In genomic region chr2:77176413-77176812, GRCm38 (mm10) we compare ENCODE assay signal across 9 mouse cellular contexts. TPM values are rescaled to one million over a fixed set of nuclear protein-coding genes. Genes with fewer than 3 reads are reported as not detected.
A peak's percentile ranks its signal among the peaks of the same experiment; 100 is the strongest.
DNase-seq lines count a peak whose midpoint lies in the region; ATAC-seq and TF ChIP-seq lines count a peak whose summit lies in the region.
"Had no signal": no experiment of that assay in that cellular context is flagged by ENCODE, and none has a peak within 500 bp of the region (broad histone marks: within the 10 kb centered on the region; RNA-seq: fewer than 3 reads in every experiment).

No protein-coding gene starts in this region.

- H3K4me3 ChIP-seq in kidney, adult 2 months (ENCODE audit: insufficient read depth, low read depth, low read length): no peak overlapping the region
- no peak overlapping the region for H3K4me3 ChIP-seq in kidney, embryonic 14.5 days (ENCODE audit: low read length)
- no peak overlapping the region for H3K4me3 ChIP-seq in heart, postnatal 0 days (ENCODE audit: low read depth, low read length)
- no peak overlapping the region for H3K4me3 ChIP-seq in stomach, embryonic 14.5 days (ENCODE audit: low read depth, low read length)

- no peak overlapping the region for H3K9ac ChIP-seq in kidney, embryonic 14.5 days (ENCODE audit: low read depth, low read length)
- H3K9ac ChIP-seq in heart, postnatal 0 days (replicated peaks; ENCODE audit: low read depth, low read length): peak overlapping the region; percentile 34; the same call in 1 of the 2 replicates
- no peak overlapping the region for H3K9ac ChIP-seq in stomach, embryonic 14.5 days (replicated peaks; ENCODE audit: low read depth, low read length)

- no peaks in the 10 kb centered on the region for H3K27me3 ChIP-seq in kidney, adult 2 months (replicated peaks; ENCODE audit: control insufficient read depth, insufficient read depth, low read length)
- H3K27me3 ChIP-seq in kidney, embryonic 14.5 days (ENCODE audit: control insufficient read depth, insufficient read depth, low read length): no peaks in the 10 kb centered on the region
- no peaks in the 10 kb centered on the region for H3K27me3 ChIP-seq in heart, postnatal 0 days (ENCODE audit: control insufficient read depth, insufficient read depth, low read length)
- H3K27me3 ChIP-seq in stomach, embryonic 14.5 days (ENCODE audit: control insufficient read depth, insufficient read depth, low read length): no peaks in the 10 kb centered on the region

- no peak overlapping the region for H3K4me2 ChIP-seq in kidney, embryonic 14.5 days (replicated peaks; ENCODE audit: low read depth, low read length)
- H3K4me2 ChIP-seq in heart, postnatal 0 days (ENCODE audit: low read depth, low read length): peak overlapping the region; percentile 42
- 0 out of 2 replicates have a peak overlapping the region, but pooled peaks have one; percentile 14 for H3K4me2 ChIP-seq in stomach, embryonic 14.5 days (replicated peaks; ENCODE audit: low read depth, low read length)

- H3K4me1 ChIP-seq in kidney, adult 2 months (ENCODE audit: control insufficient read depth, insufficient read depth, low read length): peaks cover 30% of the 10 kb centered on the region
- peaks cover 14% of the 10 kb centered on the region; the same call in 1 of the 2 replicates for H3K4me1 ChIP-seq in kidney, embryonic 14.5 days (ENCODE audit: control insufficient read depth, insufficient read depth, low read length)
- H3K4me1 ChIP-seq in heart, postnatal 0 days (ENCODE audit: control insufficient read depth, insufficient read depth): peaks cover 41% of the 10 kb centered on the region
- peaks cover 9% of the 10 kb centered on the region for H3K4me1 ChIP-seq in stomach, embryonic 14.5 days (ENCODE audit: control insufficient read depth, insufficient read depth, low read length)

- H3K27ac ChIP-seq in kidney, adult 2 months (ENCODE audit: insufficient read depth, low read depth, low read length): 0 out of 2 replicates have a peak overlapping the region, but pooled peaks have one; percentile 47
- H3K27ac ChIP-seq in kidney, embryonic 14.5 days (ENCODE audit: low read depth, low read length): no peak overlapping the region
- H3K27ac ChIP-seq in heart, postnatal 0 days (ENCODE audit: low read depth): peak overlapping the region; percentile 79
- H3K27ac ChIP-seq in stomach, embryonic 14.5 days (ENCODE audit: low read length): peak overlapping the region; percentile 16; the same call in 1 of the 2 replicates

- intact Hi-C loops in left cerebral cortex, postnatal 4 days (cut with DNase I): no loop called here

- no peaks in the 10 kb centered on the region for H3K9me3 ChIP-seq in kidney, embryonic 14.5 days (ENCODE audit: control insufficient read depth, low read length)
- H3K9me3 ChIP-seq in heart, postnatal 0 days (replicated peaks; ENCODE audit: control insufficient read depth, low read length): no peaks in the 10 kb centered on the region
- no peaks in the 10 kb centered on the region; the same call in 1 of the 2 replicates for H3K9me3 ChIP-seq in stomach, embryonic 14.5 days (ENCODE audit: control insufficient read depth, low read depth, low read length)

- no peak for TF ChIP-seq CTCF in kidney, adult 2 months (conservative IDR thresholded peaks at IDR 0.05; ENCODE audit: insufficient read depth, insufficient read length, low read depth, low read length)
- no peak for TF ChIP-seq CTCF in heart, postnatal 0 days (IDR thresholded peaks at IDR 0.05; ENCODE audit: low read depth)

- ATAC-seq in kidney, embryonic 14.5 days (ENCODE audit: low FRiP score, low TSS enrichment): no peak
- peak; percentile 50 for ATAC-seq in heart, postnatal 0 days (ENCODE audit: insufficient read depth, low read depth)
- ATAC-seq in stomach, embryonic 14.5 days (ENCODE audit: insufficient number of reproducible peaks, insufficient read depth, low FRiP score, low read depth): peak; percentile 81
- no peak for ATAC-seq in cerebellum, adult (ENCODE audit: insufficient number of reproducible peaks, low FRiP score, low TSS enrichment)

- DNase-seq in kidney, adult 2 months: no peak
- peak; percentile 36 for DNase-seq in adipocyte (ENCODE audit: low spot score)
- DNase-seq in heart, postnatal 0 days (ENCODE audit: low spot score): peak; percentile 66
- no peak for DNase-seq in left cerebral cortex, postnatal 4 days
- no peak for DNase-seq in layer of hippocampus, adult 18-20 months (ENCODE audit: low spot score in 2 of 2)
- DNase-seq: kidney, adult 9 months had no signal

- TF ChIP-seq POLR2A in kidney, adult 2 months (IDR thresholded peaks at IDR 0.05; ENCODE audit: low read depth, low read length): no peak

- WGBS in kidney, adult 2 months: 42% methylated on average over 10 of the region's 10 CpGs
- WGBS in kidney, embryonic 14.5 days: 61% methylated on average over 10 of the region's 10 CpGs
- 10% methylated on average over 10 of the region's 10 CpGs for WGBS in heart, postnatal 0 days
- whole genome bisulfite sequencing in stomach, embryonic 14.5 days: 45% methylated on average over 10 of the region's 10 CpGs

- H3K36me3 ChIP-seq in kidney, adult 2 months (ENCODE audit: control insufficient read depth, insufficient read depth, low read length): no peaks in the 10 kb centered on the region
- no peaks in the 10 kb centered on the region for H3K36me3 ChIP-seq in kidney, embryonic 14.5 days (ENCODE audit: control insufficient read depth, insufficient read depth, low read length)
- no peaks in the 10 kb centered on the region for H3K36me3 ChIP-seq in heart, postnatal 0 days (replicated peaks; ENCODE audit: control insufficient read depth, insufficient read depth, low read length)
- no peaks in the 10 kb centered on the region for H3K36me3 ChIP-seq in stomach, embryonic 14.5 days (ENCODE audit: control insufficient read depth, insufficient read depth, low read length)

- TF ChIP-seq EP300 in heart, postnatal 0 days (IDR thresholded peaks at IDR 0.05; ENCODE audit: low read depth): no peak

RNA-seq across cellular contexts. Expression of gene Ccdc141, which starts 6.0 kb away (rescaled TPM):
- 12.8 and 16.0 TPM in 2 replicates for polyA plus RNA-seq in kidney, adult 2 months (2012; rRNA removed)
- polyA plus RNA-seq in kidney, embryonic 14.5 days (2014; fragmentation: Nextera tagmentation; extraction: Ambion mirVana): 5.6 and 13.6 TPM in 2 replicates
- total RNA-seq in heart, postnatal 0 days (2014; rRNA removed; ENCODE audit: low replicate concordance): 162 and 219 TPM in 2 replicates
- 135 and 139 TPM in 2 replicates for polyA plus RNA-seq in heart, postnatal 0 days (2015; fragmentation: Nextera tagmentation; extraction: Ambion mirVana)
- polyA plus RNA-seq in stomach, embryonic 14.5 days (2014; fragmentation: Nextera tagmentation; extraction: Ambion mirVana): 11.2 and 14.6 TPM in 2 replicates
- 10 to 100 TPM; 16.8 to 18.3 TPM for total RNA-seq in left cerebral cortex, postnatal 4 days (2021)
- total RNA-seq in layer of hippocampus, adult 18-20 months (2021): 10 to 100 TPM; 18.4 to 23.0 TPM

Comparison
In these comparisons a context has a peak if more than half of its experiments do, and no peak if none do; other contexts are left out.
1. DNase-seq: peak in adipocyte (single experiment) and heart, postnatal 0 days (single experiment); none in kidney, adult 2 months (single experiment), left cerebral cortex, postnatal 4 days (single experiment) and layer of hippocampus, adult 18-20 months (0 of 2).
2. ATAC-seq: peak in heart, postnatal 0 days (single experiment) and stomach, embryonic 14.5 days (single experiment); none in kidney, embryonic 14.5 days (single experiment) and cerebellum, adult (single experiment).